Mouse (Mus musculus) hindbrain, embryonic 16.5 days (tissue): ENCODE measurements around the gene Acat2. TPM values are rescaled to one million over a fixed set of nuclear protein-coding genes. Genes with fewer than 3 reads are reported as not detected.
"Not testable (repeated sequence)": the region's sequence is repeated elsewhere in the genome, so short reads cannot be mapped to it uniquely, and the experiment has no call there.

Experiments used
- ATAC-seq: fragments of 200-750 bp; cut with Nextera tagmentation; 2 replicates; pipeline ENCODE4 v1.8.0; 2017; ENCODE audit warnings: moderate TSS enrichment, moderate library complexity
- H3K27ac ChIP-seq: fragments of 300-500 bp; sonication (generic); 2 replicates; pipeline ENCODE4 v1.5.1; 2014; ENCODE audit warnings: low read depth, mild to moderate bottlenecking, control low read depth, low read length, moderate library complexity
- H3K27me3 ChIP-seq: fragments of 300-500 bp; sonication (generic); replicated peaks from 2 replicates; pipeline ENCODE4 v1.6.1; 2014; ENCODE audit warnings: low read length; ENCODE audit not compliant: control insufficient read depth, insufficient read depth
- H3K36me3 ChIP-seq: fragments of 300-500 bp; sonication (generic); 2 replicates; pipeline ENCODE4 v1.6.1; 2014; ENCODE audit warnings: mild to moderate bottlenecking, low read length, moderate library complexity, mixed read lengths; ENCODE audit not compliant: control insufficient read depth, insufficient read depth
- H3K4me1 ChIP-seq: fragments of 300-500 bp; sonication (generic); 2 replicates; pipeline ENCODE4 v1.6.1; 2014; ENCODE audit warnings: low read depth, low read length; ENCODE audit not compliant: control insufficient read depth, insufficient read depth
- H3K4me2 ChIP-seq: fragments of 300-500 bp; sonication (generic); 2 replicates; pipeline ENCODE4 v1.6.1; 2014; ENCODE audit warnings: mild to moderate bottlenecking, low read length, control low read depth, moderate library complexity
- H3K4me3 ChIP-seq: fragments of 300-500 bp; sonication (generic); 2 replicates; pipeline ENCODE4 v1.5.1; 2014; ENCODE audit warnings: mild to moderate bottlenecking, low read length, control low read depth, moderate library complexity
- H3K9ac ChIP-seq: fragments of 300-500 bp; sonication (generic); 2 replicates; pipeline ENCODE4 v1.6.1; 2014; ENCODE audit warnings: low read depth, mild to moderate bottlenecking, control low read depth, low read length, moderate library complexity
- H3K9me3 ChIP-seq: fragments of 300-500 bp; sonication (generic); 2 replicates; pipeline ENCODE4 v1.6.1; 2014; ENCODE audit warnings: mild to moderate bottlenecking, low read length, moderate library complexity; ENCODE audit not compliant: control insufficient read depth
- WGBS: fragments of 180-500 bp; shearing (Covaris S2); extraction: QIAGEN DNeasy Blood & Tissue Kit; methylation state at CpG from one replicate; pipeline ENCODE4 v1.1.7; 2014; 5-methylcytosine and 5-hydroxymethylcytosine counted together
- polyA plus RNA-seq: library from polyadenylated mRNA; unstranded; fragments of >200 nt; fragmentation: Nextera tagmentation; extraction: Ambion mirVana; gene quantifications from 2 replicates; pipeline ENCODE4 v1.2.1, GENCODE M21; 2015

Gene Acat2
- polyA plus RNA-seq, 1 experiment from 2014 or later = 335 TPM

DNA sequence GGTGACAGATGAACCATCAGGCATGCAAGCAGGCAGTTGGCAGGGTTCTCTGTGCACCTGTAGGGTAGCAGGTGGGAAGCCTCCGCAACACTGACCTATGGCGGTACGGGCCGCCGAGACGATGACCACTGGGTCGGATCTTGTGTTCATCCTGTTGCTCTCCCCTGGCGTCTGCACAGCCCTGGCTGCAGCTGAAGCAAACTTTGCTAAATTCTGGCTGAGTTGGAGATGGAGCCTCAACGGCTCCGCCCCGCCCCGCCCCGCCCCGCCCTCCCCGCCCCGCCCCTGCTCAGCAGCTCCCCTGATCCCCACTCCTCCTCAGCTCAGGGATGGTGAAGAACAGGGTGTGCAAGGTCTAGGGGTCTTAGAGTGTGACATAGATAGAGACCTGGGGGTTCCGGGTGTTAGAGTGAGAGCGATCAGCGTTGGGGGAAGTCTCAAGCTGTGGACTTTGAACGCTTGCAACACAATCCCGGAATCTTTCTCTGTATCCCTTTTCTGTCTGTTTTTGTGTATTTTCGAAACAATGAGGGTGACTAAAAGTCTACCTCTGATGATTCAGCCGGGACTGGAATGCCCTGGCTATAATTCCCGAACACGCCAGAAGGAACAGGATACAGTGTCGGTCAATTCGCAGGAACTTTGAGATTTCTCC, 20.3 kb downstream of the Acat2 start, which contains the start of gene Acat3:
TSS of gene Acat3 (minus strand) at position 450 of the 655 bp plus-strand sequence.
- ATAC-seq = peak; percentile 58
- no peaks in the 10 kb centered on the region for H3K4me1 ChIP-seq
- H3K4me3 ChIP-seq = peak within 1 kb of the TSS; percentile 11
- H3K9me3 ChIP-seq = no peaks in the 10 kb centered on the region
- H3K9ac ChIP-seq = peak within 1 kb of the TSS; percentile 47; the same call in 1 of the 2 replicates
- peaks cover 18% of the 10 kb centered on the region for H3K36me3 ChIP-seq
- H3K4me2 ChIP-seq = peak within 1 kb of the TSS; percentile 57
- H3K27ac ChIP-seq = no peak within 1 kb of the TSS
- WGBS = 16% methylated on average over 27 of the region's 27 CpGs
- H3K27me3 ChIP-seq = no peaks in the 10 kb centered on the region

DNA sequence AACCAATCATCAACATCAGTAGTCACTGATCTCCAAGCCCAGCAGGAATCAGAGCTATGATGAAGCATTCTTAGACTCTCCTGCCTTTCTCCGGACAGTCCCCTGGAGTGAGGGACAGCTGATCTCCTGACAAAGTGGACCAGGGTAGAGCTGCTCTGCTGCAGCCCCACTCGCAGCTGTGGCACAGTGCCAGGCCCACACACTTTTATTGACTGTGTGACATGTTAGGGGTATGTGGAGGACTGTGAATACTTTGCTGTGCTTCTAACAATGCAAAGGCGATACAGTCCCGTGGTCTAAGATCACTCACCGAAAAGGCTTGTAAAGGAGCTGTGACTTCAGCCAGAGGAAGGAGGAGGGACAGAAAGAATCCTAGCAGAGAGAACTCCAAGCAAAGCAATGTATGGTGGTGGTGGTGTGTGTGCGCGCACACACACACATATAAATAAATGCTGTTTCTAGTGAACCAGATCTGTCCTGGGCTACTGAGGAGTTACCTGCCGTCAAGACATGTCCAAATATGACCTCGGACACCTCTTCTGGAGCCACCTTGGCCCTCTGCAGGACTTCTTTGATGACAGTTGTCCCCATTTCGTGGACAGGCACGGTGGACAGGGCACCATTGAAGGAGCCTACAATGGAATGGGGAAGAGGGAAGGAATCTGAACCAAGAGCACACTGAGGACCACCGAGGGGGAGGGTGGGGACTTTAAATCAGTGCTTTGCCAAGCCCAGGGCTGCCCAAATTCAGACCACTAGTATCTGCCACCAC, 21.0 kb downstream of the Acat2 start:
- 30% methylated on average over 2 of the region's 12 CpGs for WGBS
- H3K27ac ChIP-seq, H3K4me1 ChIP-seq, H3K9me3 ChIP-seq, H3K27me3 ChIP-seq: not testable (repeated sequence)
- Histone ChIP-seq H3K4me3 (peak overlapping the region; percentile 11), H3K4me2 (peak overlapping the region; percentile 57), H3K36me3 (peaks cover 11% of the 10 kb centered on the region), H3K9ac (peak overlapping the region; percentile 47; the same call in 1 of the 2 replicates)
- peak; percentile 73 for ATAC-seq

DNA sequence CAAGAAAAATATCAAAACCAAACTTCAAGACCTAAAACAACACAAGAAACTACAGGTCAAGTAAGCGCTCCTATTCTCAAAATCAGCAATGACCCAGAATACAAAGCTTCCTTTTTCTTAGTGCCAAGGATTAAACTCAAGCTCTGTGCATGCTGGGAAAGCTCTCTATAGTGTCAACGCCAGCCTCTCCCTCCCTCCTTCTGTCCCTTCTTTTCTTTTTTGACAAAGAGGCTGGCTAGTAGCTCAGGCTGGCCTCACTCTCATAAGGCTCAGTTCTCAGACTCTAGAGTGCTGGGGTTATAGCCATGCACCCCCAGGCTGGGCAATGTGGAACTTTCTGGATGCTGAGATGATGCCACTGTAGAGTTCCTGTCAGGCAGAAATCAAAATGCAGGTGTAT, 22.5 kb downstream of the Acat2 start:
- ATAC-seq = no peak
- Histone ChIP-seq H3K9ac (no peak overlapping the region), H3K4me3 (no peak overlapping the region), H3K4me2 (no peak overlapping the region), H3K27me3 (no peaks in the 10 kb centered on the region), H3K9me3 (no peaks in the 10 kb centered on the region), H3K4me1 (no peaks in the 10 kb centered on the region), H3K27ac (no peak overlapping the region), H3K36me3 (peaks cover 8% of the 10 kb centered on the region)
- WGBS = 50% methylated on average over 2 of the region's 2 CpGs

DNA sequence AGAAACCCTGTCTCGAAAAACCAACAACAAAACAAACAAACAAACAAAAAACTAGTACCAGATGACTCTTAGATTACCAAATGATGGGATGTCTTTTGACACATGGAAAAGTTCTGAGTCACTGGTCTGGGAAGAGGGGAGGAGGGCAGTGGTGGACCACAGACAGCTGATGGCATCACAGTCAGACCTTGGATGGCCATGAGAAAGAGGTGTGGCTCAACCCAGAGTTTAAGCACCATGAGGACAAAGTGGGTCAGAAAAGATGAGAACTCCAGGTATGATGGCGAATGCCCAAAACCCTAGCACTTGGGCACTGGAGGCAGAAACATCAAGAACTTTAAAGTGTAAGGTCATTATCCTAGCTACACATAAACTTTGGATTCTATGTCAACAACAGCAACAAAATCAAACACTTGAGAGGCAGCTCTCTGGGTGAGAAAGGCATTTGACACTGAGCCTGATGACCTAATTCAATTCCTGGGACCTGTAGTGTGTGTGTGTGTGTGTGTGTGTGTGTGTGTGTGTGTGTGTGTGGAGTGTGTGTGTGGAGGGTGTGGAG, 23.1 kb downstream of the Acat2 start:
- H3K4me3 ChIP-seq = no peak overlapping the region

GRCm38 (mm10) chr17:12935719-12936118, 24.8 kb downstream of the Acat2 start:
- H3K9me3 ChIP-seq = no peaks in the 10 kb centered on the region
- H3K4me1 ChIP-seq = no peaks in the 10 kb centered on the region
- H3K9ac ChIP-seq = no peak overlapping the region
- no peaks in the 10 kb centered on the region for H3K27me3 ChIP-seq
- WGBS = 70% methylated on average over 4 of the region's 4 CpGs
- H3K36me3 ChIP-seq = no peaks in the 10 kb centered on the region
- no peak overlapping the region for H3K4me3 ChIP-seq
- H3K27ac ChIP-seq = no peak overlapping the region
- ATAC-seq = no peak
- no peak overlapping the region for H3K4me2 ChIP-seq

More for the DNA sequence above, 23.1 kb downstream of the Acat2 start:
- no peaks in the 10 kb centered on the region for H3K27me3 ChIP-seq
- no peak overlapping the region for H3K9ac ChIP-seq
- no peaks in the 10 kb centered on the region for H3K4me1 ChIP-seq
- H3K4me2 ChIP-seq = no peak overlapping the region
- no peak for ATAC-seq
- 79% methylated on average over 2 of the region's 2 CpGs for WGBS
- H3K9me3 ChIP-seq = no peaks in the 10 kb centered on the region
- no peak overlapping the region for H3K27ac ChIP-seq
- peaks cover 2% of the 10 kb centered on the region for H3K36me3 ChIP-seq

GRCm38 (mm10) chr17:12931576-12931975, 29.0 kb downstream of the Acat2 start:
- H3K9me3 ChIP-seq, H3K4me1 ChIP-seq, H3K27me3 ChIP-seq, H3K4me3 ChIP-seq, H3K36me3 ChIP-seq, H3K4me2 ChIP-seq, ATAC-seq, H3K9ac ChIP-seq, H3K27ac ChIP-seq: not testable (repeated sequence)
- WGBS = 88% methylated on average over 5 of the region's 5 CpGs

GRCm38 (mm10) chr17:12925703-12926180, 34.8 kb downstream of the Acat2 start:
- Histone ChIP-seq H3K9ac (no peak overlapping the region), H3K4me2 (no peak overlapping the region), H3K4me1 (no peaks in the 10 kb centered on the region), H3K27me3 (no peaks in the 10 kb centered on the region), H3K4me3 (no peak overlapping the region), H3K27ac (no peak overlapping the region), H3K36me3 (peaks cover 42% of the 10 kb centered on the region), H3K9me3 (no peaks in the 10 kb centered on the region)
- WGBS = 92% methylated on average over 8 of the region's 8 CpGs
- ATAC-seq = no peak

- Histone ChIP-seq H3K36me3 (peaks cover 45% of the 10 kb centered on the region), H3K27me3 (no peaks in the 10 kb centered on the region), H3K4me2 (no peak overlapping the region), H3K9ac (no peak overlapping the region), H3K27ac (no peak overlapping the region), H3K4me3 (no peak overlapping the region), H3K4me1 (no peaks in the 10 kb centered on the region), H3K9me3 (no peaks in the 10 kb centered on the region)
- 93% methylated on average over 3 of the region's 3 CpGs for WGBS
- ATAC-seq = no peak
These were observed 35.5 kb downstream of the Acat2 start for GRCm38 (mm10) chr17:12925001-12925400.

GRCm38 (mm10) chr17:12921073-12921472, 39.5 kb downstream of the Acat2 start:
- WGBS = 89% methylated on average over 1 of the region's 1 CpGs
- ATAC-seq = no peak
- Histone ChIP-seq H3K9me3 (no peaks in the 10 kb centered on the region), H3K27me3 (no peaks in the 10 kb centered on the region), H3K4me1 (peaks cover 6% of the 10 kb centered on the region), H3K9ac (no peak overlapping the region), H3K4me2 (no peak overlapping the region), H3K4me3 (no peak overlapping the region), H3K27ac (no peak overlapping the region), H3K36me3 (peaks cover 51% of the 10 kb centered on the region)
